Comparison of ENCODE assay signal across 8 mouse cellular contexts in genomic region chr2:29889066-29889944, GRCm38 (mm10). TPM values are rescaled to one million over a fixed set of nuclear protein-coding genes. Genes with fewer than 3 reads are reported as not detected.
DNase-seq lines count a peak whose midpoint lies in the region; ATAC-seq and TF ChIP-seq lines count a peak whose summit lies in the region.

Gene Odf2, plus strand, starts transcription at chr2:29889221.

- H3K4me1 ChIP-seq in hindbrain, embryonic 13.5 days (replicated peaks): peaks cover 23% of the 10 kb centered on the region

- H3K4me2 ChIP-seq in hindbrain, embryonic 13.5 days: peak within 1 kb of the TSS; percentile 94

- H3K4me3 ChIP-seq in hindbrain, embryonic 13.5 days: peak within 1 kb of the TSS; percentile 98

- POLR2A ChIA-PET in Patski (lab: Charles Lee): interaction anchor here (0.9 to 3.0 kb wide), 2 partner anchors 13 to 28 kb away, joined by 3 to 9 read pairs; no protein-coding TSS in a partner anchor

- in situ Hi-C loops in Patski (cut with MboI; ENCODE audit: low pct_unique_long_range_greater_than_20kb): no loop called here

- TF ChIP-seq CTCF in Patski (IDR thresholded peaks at IDR 0.05): no peak

- no peaks in the 10 kb centered on the region for H3K9me3 ChIP-seq in hindbrain, embryonic 13.5 days

- peak; percentile 83 for DNase-seq in Patski (ENCODE audit: low read depth, low spot score)
- DNase-seq in cerebellum, postnatal 14 days: peak; percentile 100
- DNase-seq in frontal cortex, postnatal 14 days (ENCODE audit: low spot score in 2 of 2): peak; percentile 98 to 100
- DNase-seq in layer of hippocampus, postnatal 25 days (ENCODE audit: extremely low spot score in 1 of 2, low spot score in 1 of 2): peak; percentile 98 to 100
- peak; percentile 100 for DNase-seq in lung, postnatal 25 days (ENCODE audit: low spot score)
- DNase-seq in retina, embryonic 14.5 days (ENCODE audit: low spot score): peak; percentile 100
- peak; percentile 100 for DNase-seq in thymus, postnatal 4 days

- CTCF ChIA-PET in Patski (lab: Charles Lee): interaction anchor here (0.7 to 1.2 kb wide), 3 partner anchors 9 to 55 kb away, joined by 3 to 4 read pairs (median 3); no protein-coding TSS in a partner anchor

- ATAC-seq in Patski: peak; percentile 81
- peak; percentile 91 for ATAC-seq in hindbrain, embryonic 13.5 days (ENCODE audit: low FRiP score)

- no peaks in the 10 kb centered on the region for H3K27me3 ChIP-seq in Patski
- no peaks in the 10 kb centered on the region for H3K27me3 ChIP-seq in hindbrain, embryonic 13.5 days

- peaks cover 28% of the 10 kb centered on the region for H3K36me3 ChIP-seq in hindbrain, embryonic 13.5 days

- peak within 1 kb of the TSS; percentile 92 for H3K27ac ChIP-seq in hindbrain, embryonic 13.5 days

- 1% methylated on average over 69 of the region's 70 CpGs for WGBS in hindbrain, embryonic 13.5 days

- peak within 1 kb of the TSS; percentile 96 for H3K9ac ChIP-seq in hindbrain, embryonic 13.5 days

RNA-seq across cellular contexts. Expression of gene Odf2, which starts in this region (rescaled TPM):
- 59.7 TPM for polyA plus RNA-seq in Patski (2021)
- polyA plus RNA-seq in hindbrain, embryonic 13.5 days (2015; fragmentation: Nextera tagmentation; extraction: Ambion mirVana): 70.3 and 78.3 TPM in 2 replicates
- 100 to 1,000 TPM in 1 of 2 experiments, 10 to 100 TPM in 1; 78.2 to 115 TPM for total RNA-seq in layer of hippocampus, postnatal 25 days (2021)

Comparison
In these comparisons a context has a peak if more than half of its experiments do, and no peak if none do; other contexts are left out.
1. Peak in every context shown above with its lines: DNase-seq, ATAC-seq, H3K4me3 ChIP-seq and H3K27ac ChIP-seq.